In the genomic region with DNA sequence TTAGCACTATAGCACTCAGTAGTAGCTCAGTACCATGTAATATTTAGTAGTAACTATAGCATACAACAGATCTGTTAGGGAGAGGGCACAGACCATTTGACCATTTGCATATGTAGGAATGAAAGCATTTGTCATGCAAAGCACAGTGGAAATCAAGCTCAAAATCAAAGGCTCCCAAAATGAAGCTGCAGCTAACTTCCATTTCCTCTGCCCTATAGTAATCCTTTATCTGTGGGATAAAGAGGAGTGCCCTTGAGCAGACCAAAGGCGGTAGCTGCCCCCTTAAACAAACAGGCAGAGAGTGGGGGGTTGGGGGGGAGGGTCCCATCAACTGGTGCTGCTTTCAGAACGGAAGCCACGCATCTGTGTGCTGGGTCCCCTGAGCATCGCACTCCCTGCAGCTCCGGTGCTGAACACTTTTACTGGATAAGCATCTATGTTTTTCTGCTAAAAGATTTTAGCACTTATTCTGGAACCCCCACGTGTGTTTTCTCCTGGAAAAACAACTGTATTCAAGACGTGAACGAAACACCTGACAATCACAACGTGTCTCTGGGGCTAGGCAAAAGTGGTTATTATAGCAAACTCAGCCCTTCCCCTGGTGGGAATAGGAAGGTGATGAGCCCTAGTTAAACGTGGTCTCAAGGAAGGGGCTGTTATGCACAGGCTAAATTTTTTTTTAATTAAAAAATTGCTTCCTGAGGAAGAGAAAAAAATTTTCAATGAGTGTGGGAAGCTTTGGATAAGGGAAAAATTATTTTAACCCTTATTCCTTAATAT, we compare ENCODE assay signal across 16 mouse cellular contexts.
A peak's percentile ranks its signal among the peaks of the same experiment; 100 is the strongest.
DNase-seq lines count a peak whose midpoint lies in the region; ATAC-seq and TF ChIP-seq lines count a peak whose summit lies in the region.
"Had no signal": no experiment of that assay in that cellular context is flagged by ENCODE, and none has a peak within 500 bp of the region (broad histone marks: within the 10 kb centered on the region; RNA-seq: fewer than 3 reads in every experiment).

No protein-coding gene starts in this region.

- peak; percentile 51; the same call in 1 of the 2 replicates for ATAC-seq in forebrain, embryonic 11.5 days (replicated peaks; ENCODE audit: low FRiP score)
- no peak for ATAC-seq in forebrain, embryonic 16.5 days
- ATAC-seq in hindbrain, embryonic 13.5 days (ENCODE audit: low FRiP score) = peak; percentile 61; the same call in 1 of the 2 replicates
- peak; percentile 48; the same call in 1 of the 2 replicates for ATAC-seq in midbrain, embryonic 16.5 days

- no peak overlapping the region for H3K4me3 ChIP-seq in forebrain, embryonic 11.5 days (ENCODE audit: low read depth, low read length)
- H3K4me3 ChIP-seq in forebrain, embryonic 16.5 days (replicated peaks; ENCODE audit: low read length) = no peak overlapping the region
- H3K4me3 ChIP-seq in ES-E14 (ENCODE audit: insufficient read depth in 1 of 2, low read depth in 1 of 2, low read length in 2 of 2, poor library complexity in 1 of 2, severe bottlenecking in 1 of 2) = no peak overlapping the region
- H3K4me3 ChIP-seq in hindbrain, embryonic 13.5 days = no peak overlapping the region
- no peak overlapping the region for H3K4me3 ChIP-seq in midbrain, embryonic 16.5 days (ENCODE audit: low read depth, low read length)
- H3K4me3 ChIP-seq: heart, embryonic 13.5 days; liver, embryonic 13.5 days; megakaryocyte, embryonic 14.5 days had no signal

- no peak overlapping the region for H3K27ac ChIP-seq in forebrain, embryonic 11.5 days (ENCODE audit: low read depth, low read length)
- no peak overlapping the region for H3K27ac ChIP-seq in forebrain, embryonic 16.5 days (ENCODE audit: low read length)
- no peak overlapping the region for H3K27ac ChIP-seq in ES-E14 (ENCODE audit: insufficient read depth, low read depth, low read length, poor library complexity, severe bottlenecking)
- no peak overlapping the region for H3K27ac ChIP-seq in hindbrain, embryonic 13.5 days
- H3K27ac ChIP-seq in midbrain, embryonic 16.5 days (ENCODE audit: low read length) = no peak overlapping the region
- H3K27ac ChIP-seq: heart, embryonic 13.5 days; liver, embryonic 13.5 days had no signal

- no peak overlapping the region for H3K9ac ChIP-seq in forebrain, embryonic 11.5 days (ENCODE audit: low read length)
- H3K9ac ChIP-seq in forebrain, embryonic 16.5 days (replicated peaks; ENCODE audit: low read depth, low read length) = no peak overlapping the region
- no peak overlapping the region for H3K9ac ChIP-seq in ES-E14 (ENCODE audit: insufficient read depth, low read depth, low read length, poor library complexity, severe bottlenecking)
- no peak overlapping the region for H3K9ac ChIP-seq in hindbrain, embryonic 13.5 days
- no peak overlapping the region for H3K9ac ChIP-seq in midbrain, embryonic 16.5 days (ENCODE audit: low read depth, low read length)
- H3K9ac ChIP-seq: heart, embryonic 13.5 days; liver, embryonic 13.5 days had no signal

- H3K4me1 ChIP-seq in forebrain, embryonic 11.5 days (replicated peaks; ENCODE audit: control insufficient read depth, insufficient read depth, low read length) = no peaks in the 10 kb centered on the region
- no peaks in the 10 kb centered on the region; the same call in none of the 2 replicates for H3K4me1 ChIP-seq in forebrain, embryonic 16.5 days (replicated peaks; ENCODE audit: control insufficient read depth, insufficient read depth, low read length)
- peaks cover 2 to 8% of the 10 kb centered on the region in 2 experiments; a peak in 2 of 4 replicates for H3K4me1 ChIP-seq in ES-E14 (ENCODE audit: control insufficient read depth in 2 of 2, insufficient read depth in 2 of 2, low read length in 2 of 2, poor library complexity in 1 of 2)
- peaks cover 16% of the 10 kb centered on the region for H3K4me1 ChIP-seq in hindbrain, embryonic 13.5 days (replicated peaks)
- H3K4me1 ChIP-seq in midbrain, embryonic 16.5 days (ENCODE audit: control insufficient read depth, insufficient read depth, low read length) = peaks cover 7% of the 10 kb centered on the region; the same call in 1 of the 2 replicates
- H3K4me1 ChIP-seq: heart, embryonic 13.5 days; liver, embryonic 13.5 days; megakaryocyte, embryonic 14.5 days had no signal

- no peak overlapping the region for H3K4me2 ChIP-seq in forebrain, embryonic 11.5 days (ENCODE audit: low read depth, low read length, severe bottlenecking)
- H3K4me2 ChIP-seq in forebrain, embryonic 16.5 days (ENCODE audit: low read length) = no peak overlapping the region
- peak overlapping the region; percentile 32 for H3K4me2 ChIP-seq in hindbrain, embryonic 13.5 days
- H3K4me2 ChIP-seq in midbrain, embryonic 16.5 days (ENCODE audit: low read length) = peak overlapping the region; percentile 26
- H3K4me2 ChIP-seq: heart, embryonic 13.5 days; liver, embryonic 13.5 days had no signal

- WGBS in forebrain, embryonic 11.5 days = 24% methylated on average over 10 of the region's 10 CpGs
- WGBS in forebrain, embryonic 16.5 days = 22% methylated on average over 10 of the region's 10 CpGs
- 12% methylated on average over 10 of the region's 10 CpGs for WGBS in hindbrain, embryonic 13.5 days
- WGBS in midbrain, embryonic 16.5 days = 15% methylated on average over 10 of the region's 10 CpGs

- in situ Hi-C loops in ES-E14 (cut with MboI; ENCODE audit: low sequenced_read_pairs in 2 of 2, unreplicated experiment in 2 of 2) = no loop called here

- no peaks in the 10 kb centered on the region for H3K9me3 ChIP-seq in forebrain, embryonic 11.5 days (ENCODE audit: control insufficient read depth, low read length)
- H3K9me3 ChIP-seq in forebrain, embryonic 16.5 days (ENCODE audit: control insufficient read depth, low read length) = no peaks in the 10 kb centered on the region
- H3K9me3 ChIP-seq in ES-E14 (ENCODE audit: control insufficient read depth, insufficient read depth, low read depth, low read length) = no peaks in the 10 kb centered on the region
- H3K9me3 ChIP-seq in hindbrain, embryonic 13.5 days = no peaks in the 10 kb centered on the region
- H3K9me3 ChIP-seq in midbrain, embryonic 16.5 days (replicated peaks; ENCODE audit: control insufficient read depth, low read length, poor library complexity, severe bottlenecking) = no peaks in the 10 kb centered on the region
- H3K9me3 ChIP-seq: heart, embryonic 13.5 days; liver, embryonic 13.5 days had no signal

- H3K27me3 ChIP-seq in forebrain, embryonic 11.5 days (ENCODE audit: control insufficient read depth, insufficient read depth, low read length) = no peaks in the 10 kb centered on the region
- H3K27me3 ChIP-seq in forebrain, embryonic 16.5 days (replicated peaks; ENCODE audit: control insufficient read depth, insufficient read depth, low read length) = no peaks in the 10 kb centered on the region
- no peaks in the 10 kb centered on the region for H3K27me3 ChIP-seq in hindbrain, embryonic 13.5 days
- H3K27me3 ChIP-seq in midbrain, embryonic 16.5 days (ENCODE audit: control insufficient read depth, insufficient read depth, low read depth, low read length) = no peaks in the 10 kb centered on the region
- H3K27me3 ChIP-seq: heart, embryonic 13.5 days; liver, embryonic 13.5 days; megakaryocyte, embryonic 14.5 days had no signal

- DNase-seq in forebrain, embryonic 11.5 days (ENCODE audit: low spot score) = no peak
- DNase-seq in ES-E14 (ENCODE audit: low read depth, low spot score) (peak; percentile 22), liver (no peak)
- no peak for DNase-seq in ovary, adult 18-20 months (ENCODE audit: low spot score)
- DNase-seq in frontal cortex, postnatal 14 days (ENCODE audit: low spot score in 2 of 2) = no peak
- DNase-seq: cerebellum, adult 11 months; kidney, adult 18-20 months; kidney, postnatal 36 days; layer of hippocampus, postnatal 36 days; liver, embryonic 13.5 days; thymus, adult 2 months had no signal

- no peaks in the 10 kb centered on the region for H3K36me3 ChIP-seq in forebrain, embryonic 11.5 days (ENCODE audit: control insufficient read depth, insufficient read depth, low read length)
- H3K36me3 ChIP-seq in forebrain, embryonic 16.5 days (ENCODE audit: control insufficient read depth, insufficient read depth) = no peaks in the 10 kb centered on the region
- no peaks in the 10 kb centered on the region for H3K36me3 ChIP-seq in ES-E14 (ENCODE audit: control insufficient read depth, insufficient read depth, low read length, poor library complexity, severe bottlenecking)
- no peaks in the 10 kb centered on the region for H3K36me3 ChIP-seq in hindbrain, embryonic 13.5 days
- H3K36me3 ChIP-seq in midbrain, embryonic 16.5 days (ENCODE audit: control insufficient read depth, insufficient read depth, low read length) = no peaks in the 10 kb centered on the region
- H3K36me3 ChIP-seq: heart, embryonic 13.5 days; liver, embryonic 13.5 days had no signal

TF ChIP-seq in ES-E14, 5 proteins besides CTCF, POLR2A, EP300 and RAD21:
- TF ChIP-seq CHD2 (IDR thresholded peaks at IDR 0.05; ENCODE audit: low read depth, low read length) (no peak), HCFC1 (IDR thresholded peaks at IDR 0.05; ENCODE audit: borderline replicate concordance, insufficient read depth, low read length) (no peak)

Comparison
In these comparisons a context has a peak if more than half of its experiments do, and no peak if none do; other contexts are left out.
1. H3K4me2 ChIP-seq: peak in hindbrain, embryonic 13.5 days (single experiment) and midbrain, embryonic 16.5 days (single experiment); none in forebrain, embryonic 11.5 days (single experiment) and forebrain, embryonic 16.5 days (single experiment).